Mouse (Mus musculus): ENCODE results near the gene Olfr456. TPM values are rescaled to one million over a fixed set of nuclear protein-coding genes. Genes with fewer than 3 reads are reported as not detected.

Gene Olfr456
- polyA plus RNA-seq, 1 experiment from 2014 or later, result not detected

Other genes with a start within 250 kb of the Olfr456 start
- 20.7 and 21.4 TPM in 2 replicates for gene Gstk1, start 241.3 kb downstream of the Olfr456 start, polyA plus RNA-seq (2015; fragmentation: Nextera tagmentation; extraction: Ambion mirVana)
- gene Tmem139, start 225.2 kb downstream of the Olfr456 start, polyA plus RNA-seq (2015; fragmentation: Nextera tagmentation; extraction: Ambion mirVana), result 2.0 and 2.4 TPM in 2 replicates
- 47.1 and 51.2 TPM in 2 replicates for gene Casp2, start 222.2 kb downstream of the Olfr456 start, polyA plus RNA-seq (2015; fragmentation: Nextera tagmentation; extraction: Ambion mirVana)
- 0.33 and 1.0 TPM in 2 replicates for gene Clcn1, start 200.5 kb downstream of the Olfr456 start, polyA plus RNA-seq (2015; fragmentation: Nextera tagmentation; extraction: Ambion mirVana)
- 0.15 and 0.19 TPM in 2 replicates for gene Fam131b, start 162.6 kb downstream of the Olfr456 start, polyA plus RNA-seq (2015; fragmentation: Nextera tagmentation; extraction: Ambion mirVana)
- gene Zyx, start 137.6 kb downstream of the Olfr456 start, polyA plus RNA-seq (2015; fragmentation: Nextera tagmentation; extraction: Ambion mirVana), result 107 and 138 TPM in 2 replicates
- 25.4 and 30.1 TPM in 2 replicates for gene Epha1, start 113.9 kb downstream of the Olfr456 start, polyA plus RNA-seq (2015; fragmentation: Nextera tagmentation; extraction: Ambion mirVana)
- not detected in 2 replicates for gene Tas2r143, start 87.0 kb downstream of the Olfr456 start, polyA plus RNA-seq (2015; fragmentation: Nextera tagmentation; extraction: Ambion mirVana)
- not detected in 2 replicates for gene Tas2r135, start 81.8 kb downstream of the Olfr456 start, polyA plus RNA-seq (2015; fragmentation: Nextera tagmentation; extraction: Ambion mirVana)
- gene Tas2r126, start 52.7 kb downstream of the Olfr456 start, polyA plus RNA-seq (2015; fragmentation: Nextera tagmentation; extraction: Ambion mirVana), result 0.26 TPM in 1 of 2 replicates, not detected in the other
- not detected in 2 replicates for gene Olfr458, start 22.0 kb downstream of the Olfr456 start, polyA plus RNA-seq (2015; fragmentation: Nextera tagmentation; extraction: Ambion mirVana)
- gene Olfr457, start 10.9 kb downstream of the Olfr456 start, polyA plus RNA-seq (2015; fragmentation: Nextera tagmentation; extraction: Ambion mirVana), result not detected in 2 replicates
- gene Olfr455, start 60.4 kb upstream of the Olfr456 start, polyA plus RNA-seq (2015; fragmentation: Nextera tagmentation; extraction: Ambion mirVana), result not detected in 2 replicates
- gene Tcaf3, start 110.5 kb upstream of the Olfr456 start, polyA plus RNA-seq (2015; fragmentation: Nextera tagmentation; extraction: Ambion mirVana), result not detected in 2 replicates
- 5.0 and 5.2 TPM in 2 replicates for gene Tcaf2, start 158.0 kb upstream of the Olfr456 start, polyA plus RNA-seq (2015; fragmentation: Nextera tagmentation; extraction: Ambion mirVana)
- 63.7 and 64.5 TPM in 2 replicates for gene Tcaf1, start 222.9 kb upstream of the Olfr456 start, polyA plus RNA-seq (2015; fragmentation: Nextera tagmentation; extraction: Ambion mirVana)

Measured in limb, embryonic 15.5 days (tissue).